Mouse (Mus musculus) forebrain, embryonic 12.5 days (tissue): ENCODE data around the gene Foxp1. TPM values are rescaled to one million over a fixed set of nuclear protein-coding genes. Genes with fewer than 3 reads are reported as not detected.

Experiments
- ATAC-seq: fragments of 200-750 bp; cut with Nextera tagmentation; 2 replicates; pipeline ENCODE4 v1.8.0; 2017; ENCODE audit warnings: moderate TSS enrichment; ENCODE audit not compliant: low FRiP score
- H3K27ac ChIP-seq: fragments of 300-500 bp; sonication (generic); 2 replicates; pipeline ENCODE4 v1.5.1; 2016; ENCODE audit warnings: mild to moderate bottlenecking
- H3K27me3 ChIP-seq: fragments of 300-500 bp; sonication (generic); 2 replicates; pipeline ENCODE4 v1.6.1; 2016; ENCODE audit warnings: mild to moderate bottlenecking
- H3K36me3 ChIP-seq: fragments of 300-500 bp; sonication (generic); replicated peaks from 2 replicates; pipeline ENCODE4 v1.6.1; 2016; ENCODE audit warnings: mild to moderate bottlenecking
- H3K4me1 ChIP-seq: fragments of 300-500 bp; sonication (generic); 2 replicates; pipeline ENCODE4 v1.6.1; 2016
- H3K4me2 ChIP-seq: fragments of 300-500 bp; sonication (generic); 2 replicates; pipeline ENCODE4 v1.6.1; 2016; ENCODE audit warnings: mild to moderate bottlenecking, moderate library complexity
- H3K4me3 ChIP-seq: fragments of 300-500 bp; sonication (generic); replicated peaks from 2 replicates; pipeline ENCODE4 v1.5.1; 2016; ENCODE audit warnings: mild to moderate bottlenecking
- H3K9ac ChIP-seq: fragments of 300-500 bp; sonication (generic); 2 replicates; pipeline ENCODE4 v1.6.1; 2016; ENCODE audit warnings: mild to moderate bottlenecking
- H3K9me3 ChIP-seq: fragments of 300-500 bp; sonication (generic); 2 replicates; pipeline ENCODE4 v1.6.1; 2016
- WGBS: fragments of 180-500 bp; shearing (Covaris S2); methylation state at CpG from one replicate; pipeline ENCODE4 v1.1.7; 2016; 5-methylcytosine and 5-hydroxymethylcytosine counted together
- polyA plus RNA-seq: library from polyadenylated mRNA; unstranded; fragments of >200 nt; fragmentation: Nextera tagmentation; extraction: Ambion mirVana; gene quantifications from 2 replicates; pipeline ENCODE4 v1.2.1, GENCODE M21; 2016

The Foxp1 gene
- polyA plus RNA-seq, 1 experiment from 2014 or later, result 77.3 TPM

GRCm38 (mm10) chr6:99429378-99430131, 93.0 kb downstream of the Foxp1 start:
- H3K27me3 ChIP-seq, result no peaks in the 10 kb centered on the region
- WGBS, result 83% methylated on average over 16 of the region's 16 CpGs
- no peaks in the 10 kb centered on the region for H3K9me3 ChIP-seq
- no peak for ATAC-seq
- H3K4me1 ChIP-seq, result peaks cover 4% of the 10 kb centered on the region
- no peak overlapping the region for H3K9ac ChIP-seq
- H3K4me2 ChIP-seq, result no peak overlapping the region
- H3K36me3 ChIP-seq, result peaks cover 5% of the 10 kb centered on the region
- no peak overlapping the region for H3K4me3 ChIP-seq
- no peak overlapping the region for H3K27ac ChIP-seq

- no peaks in the 10 kb centered on the region for H3K9me3 ChIP-seq
- H3K27me3 ChIP-seq, result no peaks in the 10 kb centered on the region
- WGBS, result 71% methylated on average over 2 of the region's 2 CpGs
- no peak overlapping the region for H3K4me3 ChIP-seq
- no peak overlapping the region for H3K9ac ChIP-seq
- H3K4me1 ChIP-seq, result peaks cover 4% of the 10 kb centered on the region
- no peak for ATAC-seq
- H3K27ac ChIP-seq, result no peak overlapping the region
- no peaks in the 10 kb centered on the region for H3K36me3 ChIP-seq
- no peak overlapping the region for H3K4me2 ChIP-seq
These were observed 93.6 kb downstream of the Foxp1 start for GRCm38 (mm10) chr6:99428961-99429360.

GRCm38 (mm10) chr6:99427301-99427700, 95.2 kb downstream of the Foxp1 start:
- no peak overlapping the region for H3K27ac ChIP-seq
- 94% methylated on average over 4 of the region's 4 CpGs for WGBS
- H3K9me3 ChIP-seq, result no peaks in the 10 kb centered on the region
- H3K4me1 ChIP-seq, result peaks cover 4% of the 10 kb centered on the region
- no peak overlapping the region for H3K4me3 ChIP-seq
- no peaks in the 10 kb centered on the region for H3K27me3 ChIP-seq
- no peak overlapping the region for H3K9ac ChIP-seq
- no peaks in the 10 kb centered on the region for H3K36me3 ChIP-seq
- ATAC-seq, result no peak
- H3K4me2 ChIP-seq, result no peak overlapping the region

GRCm38 (mm10) chr6:99425044-99425443, 97.5 kb downstream of the Foxp1 start:
- Histone ChIP-seq H3K9ac (no peak overlapping the region), H3K9me3 (no peaks in the 10 kb centered on the region), H3K4me2 (no peak overlapping the region), H3K36me3 (no peaks in the 10 kb centered on the region), H3K4me3 (no peak overlapping the region), H3K27me3 (no peaks in the 10 kb centered on the region), H3K27ac (no peak overlapping the region), H3K4me1 (peaks cover 4% of the 10 kb centered on the region)
- 65% methylated on average over 3 of the region's 3 CpGs for WGBS
- ATAC-seq, result no peak

GRCm38 (mm10) chr6:99420666-99421065, 101.9 kb downstream of the Foxp1 start:
- Histone ChIP-seq H3K36me3 (no peaks in the 10 kb centered on the region), H3K27ac (no peak overlapping the region), H3K4me3 (no peak overlapping the region), H3K9me3 (no peaks in the 10 kb centered on the region), H3K9ac (no peak overlapping the region), H3K27me3 (no peaks in the 10 kb centered on the region), H3K4me2 (no peak overlapping the region), H3K4me1 (peaks cover 4% of the 10 kb centered on the region)
- no peak for ATAC-seq
- WGBS, result 88% methylated on average over 8 of the region's 8 CpGs

GRCm38 (mm10) chr6:99412598-99412997, 109.9 kb downstream of the Foxp1 start:
- no peak overlapping the region for H3K4me3 ChIP-seq
- H3K9ac ChIP-seq, result no peak overlapping the region
- no peak for ATAC-seq
- H3K4me2 ChIP-seq, result no peak overlapping the region
- H3K36me3 ChIP-seq, result no peaks in the 10 kb centered on the region
- no peaks in the 10 kb centered on the region for H3K27me3 ChIP-seq
- H3K27ac ChIP-seq, result no peak overlapping the region
- H3K9me3 ChIP-seq, result no peaks in the 10 kb centered on the region
- H3K4me1 ChIP-seq, result peaks cover 6% of the 10 kb centered on the region; the same call in 1 of the 2 replicates
- WGBS, result 89% methylated on average over 6 of the region's 6 CpGs

- Histone ChIP-seq H3K4me3 (no peak overlapping the region), H3K27me3 (no peaks in the 10 kb centered on the region), H3K9me3 (no peaks in the 10 kb centered on the region), H3K4me1 (peaks cover 6% of the 10 kb centered on the region; the same call in 1 of the 2 replicates), H3K9ac (no peak overlapping the region), H3K36me3 (no peaks in the 10 kb centered on the region), H3K27ac (no peak overlapping the region), H3K4me2 (no peak overlapping the region)
- no peak for ATAC-seq
- WGBS, result 93% methylated on average over 5 of the region's 5 CpGs
These were observed 112.9 kb downstream of the Foxp1 start for GRCm38 (mm10) chr6:99409602-99410001.

GRCm38 (mm10) chr6:99408880-99409279, 113.6 kb downstream of the Foxp1 start:
- ATAC-seq, result no peak
- Histone ChIP-seq H3K27me3 (no peaks in the 10 kb centered on the region), H3K4me1 (peaks cover 6% of the 10 kb centered on the region; the same call in 1 of the 2 replicates), H3K4me3 (no peak overlapping the region), H3K27ac (no peak overlapping the region), H3K9me3 (no peaks in the 10 kb centered on the region), H3K4me2 (no peak overlapping the region), H3K9ac (no peak overlapping the region), H3K36me3 (no peaks in the 10 kb centered on the region)
- WGBS, result 92% methylated on average over 4 of the region's 4 CpGs

- Histone ChIP-seq H3K4me3 (no peak overlapping the region), H3K36me3 (no peaks in the 10 kb centered on the region), H3K27me3 (no peaks in the 10 kb centered on the region), H3K4me1 (peaks cover 18% of the 10 kb centered on the region), H3K9ac (no peak overlapping the region), H3K4me2 (no peak overlapping the region), H3K9me3 (no peaks in the 10 kb centered on the region), H3K27ac (no peak overlapping the region)
- ATAC-seq, result no peak
- 90% methylated on average over 6 of the region's 6 CpGs for WGBS
These were observed 118.6 kb downstream of the Foxp1 start for GRCm38 (mm10) chr6:99403755-99404390.

- Histone ChIP-seq H3K4me1 (peaks cover 18% of the 10 kb centered on the region), H3K9me3 (no peaks in the 10 kb centered on the region), H3K27me3 (no peaks in the 10 kb centered on the region), H3K36me3 (no peaks in the 10 kb centered on the region), H3K4me2 (no peak overlapping the region), H3K27ac (no peak overlapping the region), H3K9ac (no peak overlapping the region), H3K4me3 (no peak overlapping the region)
- no peak for ATAC-seq
- WGBS, result 73% methylated on average over 9 of the region's 9 CpGs
These were observed 119.6 kb downstream of the Foxp1 start for GRCm38 (mm10) chr6:99402941-99403340.

GRCm38 (mm10) chr6:99402370-99402769, 120.2 kb downstream of the Foxp1 start:
- H3K36me3 ChIP-seq, result peaks cover 3% of the 10 kb centered on the region; the same call in 1 of the 2 replicates
- WGBS, result 77% methylated on average over 3 of the region's 3 CpGs
- no peak for ATAC-seq

GRCm38 (mm10) chr6:99401801-99402200, 120.7 kb downstream of the Foxp1 start:
- no peaks in the 10 kb centered on the region for H3K27me3 ChIP-seq
- no peak for ATAC-seq
- H3K4me1 ChIP-seq, result peaks cover 18% of the 10 kb centered on the region
- WGBS, result 84% methylated on average over 6 of the region's 6 CpGs
- no peak overlapping the region for H3K9ac ChIP-seq
- H3K36me3 ChIP-seq, result peaks cover 5% of the 10 kb centered on the region; the same call in 1 of the 2 replicates
- no peak overlapping the region for H3K27ac ChIP-seq
- H3K4me2 ChIP-seq, result no peak overlapping the region
- no peak overlapping the region for H3K4me3 ChIP-seq
- H3K9me3 ChIP-seq, result no peaks in the 10 kb centered on the region

More at GRCm38 (mm10) chr6:99402370-99402769, 120.2 kb downstream of the Foxp1 start:
- no peaks in the 10 kb centered on the region for H3K9me3 ChIP-seq
- H3K4me3 ChIP-seq, result no peak overlapping the region
- H3K4me2 ChIP-seq, result no peak overlapping the region
- peaks cover 18% of the 10 kb centered on the region for H3K4me1 ChIP-seq
- H3K27me3 ChIP-seq, result no peaks in the 10 kb centered on the region
- H3K9ac ChIP-seq, result no peak overlapping the region
- H3K27ac ChIP-seq, result no peak overlapping the region

- H3K9me3 ChIP-seq, result no peaks in the 10 kb centered on the region
- H3K36me3 ChIP-seq, result peaks cover 5% of the 10 kb centered on the region; the same call in 1 of the 2 replicates
- H3K4me1 ChIP-seq, result peaks cover 22% of the 10 kb centered on the region
- 41% methylated on average over 2 of the region's 2 CpGs for WGBS
- no peak for ATAC-seq
- H3K9ac ChIP-seq, result no peak overlapping the region
- H3K27me3 ChIP-seq, result no peaks in the 10 kb centered on the region
- H3K4me3 ChIP-seq, result no peak overlapping the region
- no peak overlapping the region for H3K27ac ChIP-seq
- H3K4me2 ChIP-seq, result no peak overlapping the region
These were observed 121.3 kb downstream of the Foxp1 start for GRCm38 (mm10) chr6:99401211-99401610.
